Mouse (Mus musculus) kidney, adult 8-10 months (tissue): Measurements from ENCODE around the gene Tmem108.
A peak's percentile ranks its signal among the peaks of the same experiment; 100 is the strongest.

Experiments
- DNase-seq, 2 experiments: peaks; one replicate each; pipeline ENCODE4 v3.0.0; 2022

The Tmem108 gene

DNA sequence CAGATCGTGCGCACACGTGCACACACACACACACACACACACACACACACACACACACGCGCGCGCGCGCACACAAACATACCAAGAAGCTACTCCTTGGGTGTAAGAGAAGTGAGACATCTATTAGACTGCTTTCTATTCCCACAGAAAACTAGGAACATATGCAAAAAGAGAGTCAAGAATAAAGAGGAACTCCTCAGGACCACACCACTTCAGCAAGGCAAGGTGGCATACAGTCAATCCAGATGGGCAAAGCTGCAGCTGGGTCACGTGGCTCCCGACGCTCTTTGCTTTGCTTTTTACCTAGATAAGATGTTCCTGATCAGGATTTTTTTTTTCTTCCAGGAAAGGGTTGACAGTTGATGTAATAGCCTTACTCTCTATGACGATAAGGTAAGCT, 45.6 kb downstream of the Tmem108 start:
- DNase-seq, result no peak

DNA sequence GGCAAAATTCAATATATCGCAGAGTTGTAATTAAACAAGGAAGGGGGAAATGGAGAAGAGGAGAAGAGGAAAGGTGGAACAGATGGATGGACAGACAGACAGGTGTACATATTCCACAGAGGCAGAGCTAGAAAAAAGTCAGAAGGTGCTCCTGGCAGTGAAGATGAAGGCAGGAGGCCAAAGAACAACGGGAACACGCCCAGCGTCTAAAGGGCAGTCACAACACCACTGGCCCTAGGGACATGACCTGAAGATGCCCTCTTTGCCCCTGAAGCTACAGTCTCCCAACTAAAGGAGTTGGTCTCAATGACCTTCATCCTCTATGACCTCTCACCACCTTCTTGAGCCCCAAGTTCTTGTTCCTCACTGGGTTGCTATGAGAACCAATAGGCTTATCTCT, 46.3 kb downstream of the Tmem108 start:
- DNase-seq, result peak; percentile 54 to 70

DNA sequence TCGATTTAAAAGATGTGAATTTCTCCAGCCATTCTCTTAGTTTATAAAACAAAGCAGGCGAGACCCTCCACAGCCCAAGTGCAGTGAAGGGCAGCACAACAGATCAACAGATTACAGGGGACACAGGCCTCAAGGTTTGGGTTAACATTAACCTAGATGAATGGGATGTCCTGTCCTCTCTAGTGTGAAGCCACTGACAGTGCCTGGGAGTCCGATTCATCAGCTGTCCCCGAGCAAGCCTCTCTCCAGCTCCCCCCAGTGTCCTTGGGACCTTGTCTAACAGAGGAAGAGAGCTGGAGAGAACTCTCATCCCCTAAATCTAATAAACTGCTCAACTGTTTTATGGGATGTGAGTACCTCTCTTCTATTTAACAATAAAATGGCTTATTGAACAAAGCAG, 48.4 kb downstream of the Tmem108 start:
- no peak for DNase-seq

DNA sequence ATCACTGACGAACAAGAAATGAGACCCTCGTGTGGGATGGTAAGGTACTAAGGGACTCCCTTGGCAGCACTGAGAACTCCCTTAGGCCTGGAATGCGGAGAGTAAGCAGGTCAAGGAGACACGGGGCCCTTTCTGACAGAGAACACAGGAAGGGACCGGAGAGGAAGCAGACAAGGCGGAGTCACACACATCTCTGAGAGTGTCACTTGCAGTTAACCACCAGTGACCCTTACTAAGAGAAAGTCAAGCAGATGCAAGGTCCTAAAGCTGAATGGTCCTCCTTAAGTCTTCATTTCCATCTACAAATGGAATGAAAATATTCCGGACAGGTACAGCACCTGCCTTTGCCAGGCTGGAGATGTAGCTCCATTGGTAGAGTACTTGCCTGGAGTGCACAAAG, 48.9 kb downstream of the Tmem108 start:
- DNase-seq, result no peak

DNA sequence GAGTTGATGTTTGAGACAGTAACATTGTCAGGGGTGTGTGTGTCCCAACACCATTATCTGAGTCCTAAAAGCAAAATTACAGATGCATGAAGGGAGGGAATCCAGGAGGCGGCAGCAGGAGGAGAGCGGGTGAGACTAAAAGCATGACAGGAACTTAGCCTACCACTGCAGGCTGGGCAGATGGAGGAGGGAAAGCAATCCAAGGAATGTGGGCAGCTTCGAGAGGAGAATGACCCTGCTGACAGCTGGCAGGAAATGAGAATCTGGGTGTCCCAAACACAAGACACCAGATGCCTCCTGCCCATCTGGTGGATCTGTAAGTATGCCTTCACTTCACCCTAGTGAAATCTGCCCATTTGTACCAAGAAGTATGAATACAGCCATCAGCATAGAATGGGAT, 51.9 kb downstream of the Tmem108 start:
- DNase-seq, result no peak

DNA sequence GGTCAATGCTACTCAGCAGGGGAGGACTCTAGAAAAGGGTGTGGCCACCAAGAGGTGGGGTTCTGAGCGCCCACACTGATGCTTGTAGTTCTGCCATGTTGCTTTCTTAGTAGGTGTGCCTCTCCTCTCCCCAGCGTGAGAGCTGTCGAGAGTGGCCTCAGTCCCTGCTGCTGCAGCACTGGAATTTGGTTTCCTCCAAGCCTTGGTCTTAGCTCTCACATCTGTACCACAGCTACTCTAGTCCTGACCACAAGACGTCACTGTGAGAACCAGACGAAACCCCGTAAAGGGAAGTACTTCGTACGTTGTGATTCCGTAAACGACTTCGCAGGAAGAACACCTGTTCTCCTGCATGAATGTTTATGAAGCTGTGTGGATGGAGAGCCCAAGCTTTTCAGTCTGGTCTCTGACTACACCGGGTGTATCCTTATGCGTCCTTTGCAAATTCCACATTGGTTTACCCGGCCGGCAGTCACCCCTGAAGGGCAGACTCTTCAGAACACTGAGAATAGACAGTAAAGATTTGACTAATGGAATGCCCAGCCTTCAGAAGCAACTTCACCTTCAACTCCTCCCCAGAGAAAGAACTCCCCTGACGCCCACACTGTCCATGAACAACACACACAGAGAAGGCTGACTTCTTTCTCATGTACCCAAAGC, 53.0 kb downstream of the Tmem108 start:
- no peak for DNase-seq

DNA sequence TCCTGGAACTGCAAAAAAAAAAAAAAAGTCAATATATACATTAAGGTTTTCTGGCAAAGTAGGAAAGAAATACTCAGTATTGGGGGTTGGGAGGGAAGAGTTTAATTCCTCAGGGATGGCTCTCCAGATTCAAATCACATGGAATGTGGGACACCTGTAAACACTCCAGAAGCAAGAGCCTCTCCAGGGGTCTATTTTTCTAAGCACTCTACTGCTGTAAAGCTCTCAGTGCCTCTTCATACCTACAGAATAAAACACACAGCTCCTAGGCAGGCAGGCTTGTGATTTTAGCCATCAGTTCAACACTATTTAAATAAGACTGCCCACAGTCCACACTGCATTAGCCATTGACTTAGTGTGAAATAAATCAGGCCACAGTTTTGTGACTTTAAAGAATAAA, 53.8 kb downstream of the Tmem108 start:
- no peak for DNase-seq

DNA sequence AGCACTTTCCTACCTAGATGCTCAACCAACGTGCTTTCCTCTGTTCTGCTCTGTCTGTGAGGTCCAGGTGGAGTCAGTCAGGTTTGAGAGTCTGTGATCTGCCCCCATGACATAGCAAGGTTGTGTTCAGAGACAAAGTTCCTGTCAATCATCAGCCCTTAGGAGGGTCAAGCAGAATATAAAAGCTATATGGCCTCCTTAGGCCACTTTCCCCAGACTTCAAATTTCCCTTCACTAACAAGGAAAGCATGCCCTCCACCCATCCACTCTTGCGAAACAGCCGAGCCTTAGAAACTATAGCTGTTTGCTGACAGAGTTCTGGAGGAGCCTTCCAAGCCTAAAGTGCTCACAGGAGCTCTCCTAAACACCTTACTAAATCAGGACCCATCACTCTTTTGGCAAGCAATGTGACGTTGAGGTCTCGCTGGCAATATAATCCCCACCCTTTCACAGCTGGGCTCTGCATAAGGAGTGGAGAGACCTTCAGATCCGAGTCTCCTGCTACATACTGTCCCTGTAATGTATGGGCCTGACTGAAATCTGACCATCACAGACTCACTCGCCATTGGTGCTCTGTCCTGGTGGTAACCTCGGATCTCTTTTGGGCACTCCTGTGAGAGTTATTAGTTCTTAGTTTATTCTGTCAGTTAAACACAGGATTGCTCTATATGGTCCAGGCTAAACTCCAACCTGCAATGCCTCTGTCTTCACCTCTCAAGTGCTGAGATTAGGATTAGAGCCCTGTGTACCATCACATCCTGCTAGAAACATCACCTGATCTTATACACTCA, 54.4 kb downstream of the Tmem108 start:
- DNase-seq, result no peak

DNA sequence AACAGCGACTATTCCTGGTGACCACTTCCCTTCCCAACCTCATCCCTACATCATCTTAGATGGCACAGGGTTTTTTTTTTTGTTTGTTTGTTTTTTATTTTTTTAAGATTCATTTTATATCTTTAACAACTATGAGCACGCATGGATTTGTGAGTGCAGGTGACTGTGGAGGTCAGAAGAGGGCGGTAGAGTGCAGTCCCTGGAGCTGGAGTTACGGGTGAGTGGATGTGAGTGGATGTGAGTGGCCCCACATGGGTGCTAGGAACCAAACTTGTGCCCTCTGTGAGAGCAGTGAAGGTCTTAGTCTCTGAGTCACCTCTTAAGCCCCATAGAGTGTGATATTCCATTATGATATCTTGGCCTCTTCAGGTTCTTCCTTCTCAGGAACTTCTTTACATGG, 55.9 kb downstream of the Tmem108 start:
- DNase-seq, result no peak

DNA sequence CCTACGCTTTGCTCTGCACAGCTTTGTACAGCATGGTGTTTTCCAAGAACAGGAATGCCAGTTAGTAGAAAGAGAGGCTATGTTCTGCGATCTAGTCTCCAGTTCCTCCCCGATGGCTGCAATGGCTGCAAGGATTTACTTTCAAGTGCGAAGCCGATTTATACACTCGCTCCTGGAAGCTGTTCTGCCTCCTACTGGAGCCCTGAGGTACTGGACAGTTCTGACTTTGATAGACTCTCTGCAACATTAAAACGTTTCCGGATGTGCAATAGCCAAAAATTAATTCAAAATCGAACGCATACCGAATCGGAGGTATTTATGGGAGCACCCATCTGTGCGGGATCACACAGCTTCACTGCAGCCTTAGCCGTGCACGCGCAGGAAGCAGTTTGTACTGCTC, 58.6 kb downstream of the Tmem108 start:
- no peak for DNase-seq

DNA sequence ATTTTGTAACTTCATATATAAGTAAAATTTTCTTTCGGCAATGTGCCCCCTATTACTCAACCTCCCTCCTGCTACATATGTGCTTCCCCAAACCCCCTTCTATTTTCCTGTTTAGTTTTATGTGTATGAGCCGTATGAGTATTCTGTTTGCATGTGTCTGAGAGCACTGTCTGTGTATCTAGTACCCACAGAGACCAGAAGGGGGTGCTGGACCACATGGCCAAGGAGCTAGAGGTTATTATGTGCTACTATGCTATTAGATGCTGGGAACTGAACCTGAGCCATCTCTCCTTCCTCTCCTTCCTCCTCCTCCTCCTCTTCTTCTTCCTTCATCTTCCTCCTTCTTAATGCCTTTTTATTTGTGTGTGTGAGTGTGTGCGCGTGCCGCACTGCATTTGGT, 59.2 kb downstream of the Tmem108 start:
- no peak for DNase-seq

DNA sequence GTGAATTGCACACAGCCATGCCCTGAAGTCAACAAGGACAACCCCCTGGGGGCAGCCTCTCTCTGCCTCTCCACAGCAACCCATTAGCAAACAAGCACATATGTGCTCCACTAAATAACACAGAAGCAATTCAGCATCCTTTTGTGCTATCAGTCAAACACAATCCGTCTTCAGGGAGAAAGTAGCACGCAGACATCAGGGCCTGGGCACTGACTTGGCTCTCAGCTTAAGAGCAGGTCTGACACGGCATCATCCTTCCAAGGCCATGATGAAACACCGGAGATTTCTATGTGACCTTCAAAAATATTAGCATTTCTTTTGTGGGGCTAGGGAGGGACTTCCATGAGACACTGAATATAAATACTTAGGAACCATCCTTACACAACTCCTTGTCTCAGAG, 60.2 kb downstream of the Tmem108 start:
- no peak for DNase-seq

DNA sequence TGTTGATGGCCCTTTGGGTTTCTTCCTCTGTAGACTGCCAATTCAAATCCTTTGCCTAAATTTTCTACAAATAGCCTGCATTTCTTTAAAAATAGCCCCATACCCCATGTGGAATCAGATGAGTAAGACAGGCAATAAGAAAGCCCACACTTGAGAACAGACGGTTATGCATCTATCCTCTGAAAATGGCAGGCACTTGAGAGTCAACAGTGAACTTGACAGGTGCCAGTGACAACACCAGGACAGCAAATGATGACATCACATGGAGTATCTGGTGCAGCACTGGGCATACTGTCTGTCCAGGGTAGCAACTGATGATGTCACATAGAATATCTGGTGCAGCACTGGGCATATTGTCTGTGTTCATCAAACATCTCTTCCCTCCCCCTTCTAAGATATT, 61.4 kb downstream of the Tmem108 start:
- DNase-seq, result no peak

DNA sequence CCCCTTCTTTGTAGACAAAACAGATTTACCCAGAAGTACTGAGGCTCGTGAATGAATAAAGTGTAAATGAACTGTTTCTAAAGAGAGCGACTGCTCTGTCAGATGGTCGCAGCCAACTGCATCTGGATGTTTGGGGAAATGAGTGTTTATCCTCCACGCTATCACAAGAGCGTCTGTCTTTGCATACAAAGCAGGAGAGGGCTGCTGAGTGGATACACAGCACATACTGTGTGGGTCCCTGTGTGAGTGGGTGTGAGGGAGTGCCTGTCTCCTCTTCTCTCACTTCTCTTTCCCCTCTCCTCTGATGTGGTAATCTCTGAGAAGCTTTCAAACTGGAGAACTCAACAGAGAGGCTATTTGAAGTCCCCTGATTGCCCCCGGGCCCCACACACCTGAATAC, 64.7 kb downstream of the Tmem108 start:
- no peak for DNase-seq

DNA sequence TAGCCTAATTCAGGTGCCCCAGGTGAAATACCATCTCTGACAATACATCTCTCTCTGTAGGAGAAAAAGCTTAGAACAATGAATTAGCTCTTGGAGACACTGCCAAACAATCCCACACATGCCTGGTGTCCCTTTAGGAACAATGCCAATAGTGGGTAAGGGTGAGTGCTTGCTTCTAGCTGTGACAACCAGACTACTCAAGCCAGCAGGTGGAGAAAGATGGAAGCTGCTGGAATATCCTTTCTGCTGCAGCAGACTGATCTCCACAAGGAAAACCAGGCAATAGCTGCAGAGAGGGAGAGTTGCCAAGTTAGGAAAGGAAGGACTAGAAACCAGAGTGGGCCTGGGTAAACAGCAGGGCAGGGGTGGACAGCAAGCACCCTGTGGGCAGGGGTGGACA, 67.8 kb downstream of the Tmem108 start:
- DNase-seq, result no peak

DNA sequence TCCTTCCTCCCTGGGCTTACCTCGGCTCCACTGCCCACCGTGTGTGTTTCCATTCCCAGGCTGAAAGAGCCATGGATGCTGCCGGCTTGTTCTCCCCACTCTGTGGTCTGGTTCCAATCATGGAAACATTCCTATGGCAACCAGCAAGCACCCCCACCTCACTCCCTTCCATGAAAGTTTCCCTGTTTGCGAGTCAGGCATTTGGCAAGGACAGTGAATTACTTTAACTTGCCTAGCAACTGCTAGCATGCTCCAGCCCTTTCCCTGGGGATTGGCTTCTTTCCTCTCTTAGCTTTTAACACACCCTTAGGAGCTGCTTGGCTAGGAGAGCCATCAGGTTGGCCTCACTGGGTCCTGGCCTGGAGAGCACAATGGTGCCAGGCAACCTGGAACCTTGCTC, 68.9 kb downstream of the Tmem108 start:
- DNase-seq, result no peak

DNA sequence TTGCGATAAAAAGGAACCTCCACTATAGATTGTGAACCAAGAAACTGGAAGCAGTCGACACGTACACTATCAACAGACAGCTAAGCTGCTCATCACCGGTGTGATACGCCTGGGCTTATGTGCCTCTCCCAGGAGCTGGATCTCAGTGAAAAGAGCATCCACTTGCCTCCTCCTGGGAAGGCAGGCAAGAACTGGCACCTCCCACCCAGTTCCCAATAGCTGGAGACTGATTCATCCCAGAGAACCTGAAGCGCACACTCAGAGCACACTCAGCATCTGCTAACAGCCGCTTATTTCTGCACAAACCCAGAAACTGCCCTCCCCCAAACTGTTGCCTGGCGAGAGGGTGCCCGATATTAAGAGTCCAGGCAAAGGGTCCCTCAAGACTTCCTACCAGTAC, 69.8 kb downstream of the Tmem108 start:
- no peak for DNase-seq

DNA sequence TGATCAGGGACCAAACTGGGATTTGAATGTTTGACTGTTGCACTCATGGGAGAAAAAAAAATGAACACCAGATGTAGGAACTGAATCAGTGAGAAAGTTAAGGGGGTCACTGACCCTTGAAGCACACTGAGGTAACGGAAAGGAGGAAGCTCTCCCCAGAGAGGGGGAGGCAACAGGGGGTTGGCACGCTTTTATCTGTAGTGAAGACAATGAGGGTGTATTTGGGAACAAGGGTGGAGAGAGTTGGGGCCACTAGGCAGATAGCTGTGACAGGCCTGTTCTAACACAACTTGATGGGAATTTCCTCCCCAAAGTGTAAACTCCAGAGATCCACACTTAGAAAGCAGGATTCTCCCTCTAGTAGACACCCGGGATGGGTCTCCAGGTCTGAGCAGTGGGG, 71.2 kb downstream of the Tmem108 start:
- no peak for DNase-seq

DNA sequence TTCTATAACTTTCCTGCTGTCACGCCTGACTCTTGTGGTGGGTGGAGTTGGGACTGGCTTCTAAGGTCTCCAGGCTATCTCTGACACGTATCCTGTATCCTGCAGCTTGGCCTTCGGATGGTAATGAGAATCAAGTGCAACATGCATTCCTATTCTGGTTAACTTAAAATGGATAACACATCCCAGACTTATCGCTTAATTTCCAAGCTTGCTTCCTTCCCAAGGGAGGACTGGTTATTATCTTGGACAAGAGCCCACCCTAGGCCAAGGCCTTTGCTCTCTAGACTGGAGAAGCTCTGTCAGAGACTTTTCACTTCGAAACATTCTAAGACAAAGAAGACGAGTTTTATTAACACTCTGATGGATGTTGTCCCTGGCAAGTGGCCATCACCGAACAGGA, 71.9 kb downstream of the Tmem108 start:
- no peak for DNase-seq

DNA sequence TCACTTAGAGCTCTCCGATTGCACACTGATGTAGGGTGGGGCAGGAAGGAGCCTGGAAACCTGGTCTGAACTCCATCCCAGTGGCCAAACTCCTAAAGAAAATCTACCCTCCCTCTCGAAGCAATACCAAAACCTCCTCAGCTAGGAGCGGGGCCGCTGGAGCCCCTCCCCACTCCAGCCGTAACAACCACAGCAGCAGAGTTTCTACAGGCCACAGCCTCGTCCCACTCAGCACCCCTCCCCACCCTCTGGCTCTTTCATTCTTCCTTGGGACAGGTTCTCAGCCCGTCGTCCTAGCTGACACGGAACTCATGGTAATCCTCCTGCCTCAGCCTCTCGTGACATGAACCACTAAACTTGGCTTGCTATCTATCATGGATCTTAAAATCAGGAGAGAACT, 72.6 kb downstream of the Tmem108 start:
- DNase-seq, result no peak

DNA sequence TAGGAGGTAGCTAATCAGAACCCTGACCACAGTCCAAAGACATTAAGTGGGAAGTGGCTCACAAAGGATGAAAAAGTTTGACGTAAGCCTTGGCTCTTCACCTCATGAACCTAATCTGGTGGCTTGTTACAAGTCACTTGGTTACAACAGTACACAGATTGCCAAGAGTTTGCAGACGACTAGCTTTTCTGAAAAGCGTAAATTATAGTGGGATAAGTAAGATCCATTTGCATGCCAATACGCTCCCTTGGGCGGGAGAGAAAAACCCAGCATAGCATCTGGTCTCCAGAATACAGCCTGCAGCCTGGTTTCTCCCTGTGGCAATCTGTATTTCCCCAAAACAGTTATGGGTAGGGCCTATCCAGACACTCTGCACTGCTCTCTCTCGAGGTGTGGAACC, 74.5 kb downstream of the Tmem108 start:
- no peak for DNase-seq

DNA sequence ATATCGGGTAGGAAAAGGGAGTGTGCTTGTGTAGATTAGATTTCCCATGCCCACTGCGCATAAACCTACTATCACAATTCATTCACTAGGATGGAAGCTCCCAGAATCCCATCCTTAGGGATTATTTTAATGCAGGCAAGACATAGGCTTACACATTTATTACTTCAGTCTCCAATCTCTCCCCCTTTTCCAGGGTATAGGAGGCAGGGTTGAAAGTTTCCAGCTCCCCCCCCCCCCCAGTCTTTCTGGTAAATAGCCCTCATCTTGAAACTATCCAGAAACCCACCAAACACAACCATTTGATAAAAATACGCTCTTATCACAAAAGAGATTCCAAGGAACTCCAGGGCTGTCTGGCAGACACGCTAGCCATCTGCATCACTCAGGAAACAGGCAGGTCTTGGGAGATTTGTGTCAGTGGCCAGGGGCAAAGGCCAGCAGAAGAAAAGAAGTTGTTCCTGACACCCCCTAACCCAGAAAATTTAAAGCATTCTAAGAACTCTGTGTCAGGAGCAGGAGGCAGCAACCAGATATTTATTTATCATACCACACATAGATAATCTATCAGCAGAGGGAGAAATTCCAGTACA, 79.8 kb downstream of the Tmem108 start:
- DNase-seq, result no peak

DNA sequence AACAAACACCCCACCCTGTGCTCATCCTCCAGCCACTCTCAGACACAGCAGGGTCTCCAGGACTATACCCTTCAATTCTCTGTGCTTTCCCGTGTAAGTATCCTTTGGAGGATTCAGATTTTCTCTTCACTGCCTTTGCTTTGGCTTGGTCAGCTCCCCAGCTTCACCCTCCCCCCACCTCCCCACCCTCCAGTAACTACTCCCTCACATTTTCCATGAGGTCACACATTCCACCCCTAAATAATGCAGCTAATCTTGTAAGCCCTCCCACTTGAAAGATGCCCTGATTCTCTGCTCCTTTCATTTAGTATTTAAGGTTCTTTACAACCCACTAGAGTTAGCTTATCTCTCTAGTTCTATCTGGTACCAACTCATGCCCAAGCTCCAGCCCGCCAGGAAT, 82.4 kb downstream of the Tmem108 start:
- DNase-seq, result peak in 1 of 2 experiments; percentile 19

DNA sequence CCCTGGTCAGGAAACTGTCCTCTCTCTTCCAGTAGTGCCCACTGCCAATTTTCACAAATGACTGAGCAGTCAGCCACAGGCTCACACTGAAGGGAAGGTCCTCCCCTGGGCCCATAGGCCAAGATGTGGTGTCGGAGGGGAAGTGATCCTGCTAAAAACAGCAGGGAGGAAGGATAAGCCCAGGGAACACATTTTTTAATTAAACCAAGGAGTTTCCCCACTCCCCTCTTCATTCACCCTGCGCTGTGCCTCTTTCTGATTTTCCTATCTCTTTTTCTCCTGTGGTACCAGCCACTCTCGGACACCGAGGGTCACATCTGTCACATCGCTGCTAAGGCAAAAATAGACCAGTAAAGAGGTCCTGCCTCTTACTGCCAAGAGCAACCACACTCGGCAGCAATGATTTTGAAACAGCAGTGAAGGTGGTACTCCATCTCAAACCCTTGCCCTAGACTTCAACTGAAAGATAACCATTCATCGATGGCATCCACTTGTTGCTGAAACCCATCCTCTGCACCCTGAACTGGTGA, 83.0 kb downstream of the Tmem108 start:
- DNase-seq, result no peak
